ENCODE assay signal across 11 mouse cellular contexts in genomic region chr10:95195719-95196118, GRCm38 (mm10).
DNase-seq lines count a peak whose midpoint lies in the region; ATAC-seq lines count a peak whose summit lies in the region.
"Had no signal": no experiment of that assay in that cellular context is flagged by ENCODE, and none has a peak within 500 bp of the region (broad histone marks: within the 10 kb centered on the region; RNA-seq: fewer than 3 reads in every experiment).

No protein-coding gene starts in this region.

- H3K27ac ChIP-seq in forebrain, embryonic 16.5 days (ENCODE audit: low read length), result no peak overlapping the region

- 96% methylated on average over 5 of the region's 5 CpGs for WGBS in forebrain, embryonic 16.5 days

- no peaks in the 10 kb centered on the region for H3K27me3 ChIP-seq in forebrain, embryonic 16.5 days (replicated peaks; ENCODE audit: control insufficient read depth, insufficient read depth, low read length)

- ATAC-seq in monocyte, adult 5-6 weeks (replicated peaks; ENCODE audit: insufficient number of reproducible peaks, low FRiP score, low TSS enrichment, poor library complexity, severe bottlenecking), result peak; percentile 67
- no peak for ATAC-seq in erythroblast, adult 5-6 weeks (replicated peaks; ENCODE audit: low FRiP score, poor library complexity, severe bottlenecking)
- ATAC-seq in forebrain, embryonic 16.5 days, result no peak
- ATAC-seq: hindbrain, embryonic 16.5 days had no signal

- H3K4me2 ChIP-seq in forebrain, embryonic 16.5 days (ENCODE audit: low read length), result no peak overlapping the region

- no peak overlapping the region for H3K4me3 ChIP-seq in forebrain, embryonic 16.5 days (replicated peaks; ENCODE audit: low read length)

- H3K4me1 ChIP-seq in forebrain, embryonic 16.5 days (replicated peaks; ENCODE audit: control insufficient read depth, insufficient read depth, low read length), result peaks cover 9% of the 10 kb centered on the region

- H3K9ac ChIP-seq in forebrain, embryonic 16.5 days (replicated peaks; ENCODE audit: low read depth, low read length), result no peak overlapping the region

- DNase-seq in spleen, adult 12 weeks (ENCODE audit: low spot score), result peak; percentile 23
- DNase-seq in spleen, postnatal 4 days (ENCODE audit: low spot score in 2 of 2), result no peak
- peak; percentile 88 for DNase-seq in induced T-regulatory cell, adult 2 months (ENCODE audit: low read depth)
- DNase-seq in thymus, postnatal 4 days, result peak; percentile 52
- no peak for DNase-seq in layer of hippocampus, postnatal 14 days (ENCODE audit: low spot score in 2 of 2)
- DNase-seq: cerebellum, postnatal 14 days; kidney, postnatal 14 days had no signal

- no peaks in the 10 kb centered on the region for H3K9me3 ChIP-seq in forebrain, embryonic 16.5 days (ENCODE audit: control insufficient read depth, low read length)

- no peaks in the 10 kb centered on the region for H3K36me3 ChIP-seq in forebrain, embryonic 16.5 days (ENCODE audit: control insufficient read depth, insufficient read depth)

Comparison
In these comparisons a context has a peak if more than half of its experiments do, and no peak if none do; other contexts are left out.
1. DNase-seq: peak in spleen, adult 12 weeks (single experiment), induced T-regulatory cell, adult 2 months (single experiment) and thymus, postnatal 4 days (single experiment); none in spleen, postnatal 4 days (0 of 2) and layer of hippocampus, postnatal 14 days (0 of 2).